Mouse (Mus musculus): ENCODE results near the gene Sars2.

The Sars2 gene

GRCm38 (mm10) chr7:28756079-28756478, 14.3 kb downstream of the Sars2 start, which contains the start of gene Ccer2:
Ccer2 (plus strand) TSS chr7:28756174.
- no peak for DNase-seq (ENCODE audit: low read depth, low spot score)
- Histone ChIP-seq H3K27me3 (ENCODE audit: control insufficient read depth, insufficient read depth, low read length, poor library complexity, severe bottlenecking) (no peaks in the 10 kb centered on the region), H3K36me3 (ENCODE audit: control insufficient read depth, insufficient read depth, low read length, poor library complexity, severe bottlenecking) (peaks cover 3% of the 10 kb centered on the region)

GRCm38 (mm10) chr7:28758623-28759022, 16.8 kb downstream of the Sars2 start:
- Histone ChIP-seq H3K36me3 (ENCODE audit: control insufficient read depth, insufficient read depth, low read length, poor library complexity, severe bottlenecking) (peaks cover 3% of the 10 kb centered on the region), H3K27me3 (ENCODE audit: control insufficient read depth, insufficient read depth, low read length, poor library complexity, severe bottlenecking) (no peaks in the 10 kb centered on the region)
- no peak for DNase-seq (ENCODE audit: low read depth, low spot score)

GRCm38 (mm10) chr7:28761907-28762306, 20.1 kb downstream of the Sars2 start:
- DNase-seq (ENCODE audit: low read depth, low spot score), result no peak
- peaks cover 3% of the 10 kb centered on the region for H3K36me3 ChIP-seq (ENCODE audit: control insufficient read depth, insufficient read depth, low read length, poor library complexity, severe bottlenecking)
- H3K27me3 ChIP-seq (ENCODE audit: control insufficient read depth, insufficient read depth, low read length, poor library complexity, severe bottlenecking), result no peaks in the 10 kb centered on the region

- DNase-seq (ENCODE audit: low read depth, low spot score), result no peak
- Histone ChIP-seq H3K27me3 (ENCODE audit: control insufficient read depth, insufficient read depth, low read length, poor library complexity, severe bottlenecking) (no peaks in the 10 kb centered on the region), H3K36me3 (ENCODE audit: control insufficient read depth, insufficient read depth, low read length, poor library complexity, severe bottlenecking) (peaks cover 3% of the 10 kb centered on the region)
These were observed 23.4 kb downstream of the Sars2 start for GRCm38 (mm10) chr7:28765211-28765610.

GRCm38 (mm10) chr7:28766173-28766879, 24.5 kb downstream of the Sars2 start, which contains the start of gene Sirt2:
Sirt2 (plus strand) TSS chr7:28766735.
- Histone ChIP-seq H3K27me3 (ENCODE audit: control insufficient read depth, insufficient read depth, low read length, poor library complexity, severe bottlenecking) (no peaks in the 10 kb centered on the region; the same call in 1 of the 2 replicates), H3K36me3 (ENCODE audit: control insufficient read depth, insufficient read depth, low read length, poor library complexity, severe bottlenecking) (no peaks in the 10 kb centered on the region; the same call in 1 of the 2 replicates)
- peak; percentile 98 for DNase-seq (ENCODE audit: low read depth, low spot score)

- Histone ChIP-seq H3K36me3 (ENCODE audit: control insufficient read depth, insufficient read depth, low read length, poor library complexity, severe bottlenecking) (no peaks in the 10 kb centered on the region; the same call in 1 of the 2 replicates), H3K27me3 (ENCODE audit: control insufficient read depth, insufficient read depth, low read length, poor library complexity, severe bottlenecking) (no peaks in the 10 kb centered on the region; the same call in 1 of the 2 replicates)
- DNase-seq (ENCODE audit: low read depth, low spot score), result no peak
These were observed 25.1 kb downstream of the Sars2 start for GRCm38 (mm10) chr7:28766910-28767309.

GRCm38 (mm10) chr7:28767462-28767965, 25.7 kb downstream of the Sars2 start, which contains the start of gene Nfkbib:
Nfkbib (minus strand) TSS chr7:28767512.
- DNase-seq (ENCODE audit: low read depth, low spot score), result no peak
- H3K27me3 ChIP-seq (ENCODE audit: control insufficient read depth, insufficient read depth, low read length, poor library complexity, severe bottlenecking), result no peaks in the 10 kb centered on the region; the same call in 1 of the 2 replicates
- no peaks in the 10 kb centered on the region; the same call in 1 of the 2 replicates for H3K36me3 ChIP-seq (ENCODE audit: control insufficient read depth, insufficient read depth, low read length, poor library complexity, severe bottlenecking)

- Histone ChIP-seq H3K36me3 (ENCODE audit: control insufficient read depth, insufficient read depth, low read length, poor library complexity, severe bottlenecking) (peaks cover under 1% of the 10 kb centered on the region; the same call in 1 of the 2 replicates), H3K27me3 (ENCODE audit: control insufficient read depth, insufficient read depth, low read length, poor library complexity, severe bottlenecking) (no peaks in the 10 kb centered on the region; the same call in 1 of the 2 replicates)
- no peak for DNase-seq (ENCODE audit: low read depth, low spot score)
These were observed 27.7 kb downstream of the Sars2 start for GRCm38 (mm10) chr7:28769414-28769958.

GRCm38 (mm10) chr7:28770309-28770708, 28.5 kb downstream of the Sars2 start:
- DNase-seq (ENCODE audit: low read depth, low spot score), result no peak

GRCm38 (mm10) chr7:28771867-28772266, 30.1 kb downstream of the Sars2 start:
- Histone ChIP-seq H3K36me3 (ENCODE audit: control insufficient read depth, insufficient read depth, low read length, poor library complexity, severe bottlenecking) (peaks cover 10% of the 10 kb centered on the region), H3K27me3 (ENCODE audit: control insufficient read depth, insufficient read depth, low read length, poor library complexity, severe bottlenecking) (no peaks in the 10 kb centered on the region; the same call in 1 of the 2 replicates)
- no peak for DNase-seq (ENCODE audit: low read depth, low spot score)

More at GRCm38 (mm10) chr7:28770309-28770708, 28.5 kb downstream of the Sars2 start:
- Histone ChIP-seq H3K27me3 (ENCODE audit: control insufficient read depth, insufficient read depth, low read length, poor library complexity, severe bottlenecking) (no peaks in the 10 kb centered on the region; the same call in 1 of the 2 replicates), H3K36me3 (ENCODE audit: control insufficient read depth, insufficient read depth, low read length, poor library complexity, severe bottlenecking) (peaks cover 6% of the 10 kb centered on the region; the same call in 1 of the 2 replicates)

- Histone ChIP-seq H3K27me3 (ENCODE audit: control insufficient read depth, insufficient read depth, low read length, poor library complexity, severe bottlenecking) (no peaks in the 10 kb centered on the region; the same call in 1 of the 2 replicates), H3K36me3 (ENCODE audit: control insufficient read depth, insufficient read depth, low read length, poor library complexity, severe bottlenecking) (peaks cover 11% of the 10 kb centered on the region)
- DNase-seq (ENCODE audit: low read depth, low spot score), result no peak
These were observed 31.4 kb downstream of the Sars2 start for GRCm38 (mm10) chr7:28773163-28773562.

GRCm38 (mm10) chr7:28774164-28774563, 32.4 kb downstream of the Sars2 start:
- no peak for DNase-seq (ENCODE audit: low read depth, low spot score)
- Histone ChIP-seq H3K27me3 (ENCODE audit: control insufficient read depth, insufficient read depth, low read length, poor library complexity, severe bottlenecking) (no peaks in the 10 kb centered on the region; the same call in 1 of the 2 replicates), H3K36me3 (ENCODE audit: control insufficient read depth, insufficient read depth, low read length, poor library complexity, severe bottlenecking) (peaks cover 13% of the 10 kb centered on the region)

GRCm38 (mm10) chr7:28775129-28775528, 33.3 kb downstream of the Sars2 start:
- Histone ChIP-seq H3K27me3 (ENCODE audit: control insufficient read depth, insufficient read depth, low read length, poor library complexity, severe bottlenecking) (no peaks in the 10 kb centered on the region; the same call in 1 of the 2 replicates), H3K36me3 (ENCODE audit: control insufficient read depth, insufficient read depth, low read length, poor library complexity, severe bottlenecking) (peaks cover 13% of the 10 kb centered on the region)
- no peak for DNase-seq (ENCODE audit: low read depth, low spot score)

GRCm38 (mm10) chr7:28778825-28779224, 37.0 kb downstream of the Sars2 start:
- H3K27me3 ChIP-seq (ENCODE audit: control insufficient read depth, insufficient read depth, low read length, poor library complexity, severe bottlenecking), result no peaks in the 10 kb centered on the region
- DNase-seq (ENCODE audit: low read depth, low spot score), result no peak

More at GRCm38 (mm10) chr7:28778825-28779224, 37.0 kb downstream of the Sars2 start:
- peaks cover 13% of the 10 kb centered on the region for H3K36me3 ChIP-seq (ENCODE audit: control insufficient read depth, insufficient read depth, low read length, poor library complexity, severe bottlenecking)
